Mouse (Mus musculus) A20 (cell line): ENCODE measurements around the gene Chrne.

Experiments used
- DNase-seq: peaks from one replicate; pipeline ENCODE4 v3.0.0-alpha.2; 2011; ENCODE audit warnings: low read depth, low spot score

Gene Chrne

GRCm38 (mm10) chr11:70628431-70628830 is 9.4 kb upstream of the Chrne start:
- DNase-seq, result no peak

GRCm38 (mm10) chr11:70626877-70627276 is 7.9 kb upstream of the Chrne start:
- no peak for DNase-seq

- DNase-seq, result peak; percentile 77
These were observed 6.5 kb upstream of the Chrne start for GRCm38 (mm10) chr11:70625473-70625872.

- DNase-seq, result peak; percentile 34
These were observed 4.2 kb upstream of the Chrne start for GRCm38 (mm10) chr11:70623053-70623742.

GRCm38 (mm10) chr11:70621972-70622814 is 3.2 kb upstream of the Chrne start:
- DNase-seq, result peak; percentile 69

- DNase-seq, result no peak
These were observed 3.4 kb downstream of the Chrne start, which contains the start of gene 4930544D05Rik for GRCm38 (mm10) chr11:70615516-70616093. TSS of gene 4930544D05Rik (plus strand) at chr11:70615848.

GRCm38 (mm10) chr11:70615074-70615473 is 3.9 kb downstream of the Chrne start:
- no peak for DNase-seq

- DNase-seq, result no peak
These were observed 6.5 kb downstream of the Chrne start for GRCm38 (mm10) chr11:70612505-70612904.

- no peak for DNase-seq
These were observed 8.3 kb downstream of the Chrne start for GRCm38 (mm10) chr11:70610752-70611151.

GRCm38 (mm10) chr11:70608381-70609066 is 10.5 kb downstream of the Chrne start:
- peak; percentile 36 for DNase-seq

- no peak for DNase-seq
These were observed 11.4 kb downstream of the Chrne start for GRCm38 (mm10) chr11:70607611-70608010.

- DNase-seq, result no peak
These were observed 12.3 kb downstream of the Chrne start for GRCm38 (mm10) chr11:70606717-70607116.

- DNase-seq, result peak; percentile 71
These were observed 13.9 kb downstream of the Chrne start for GRCm38 (mm10) chr11:70605024-70605566.

- DNase-seq, result peak; percentile 14
These were observed 20.5 kb downstream of the Chrne start for GRCm38 (mm10) chr11:70598451-70598953.

- DNase-seq, result no peak
These were observed 21.7 kb downstream of the Chrne start for GRCm38 (mm10) chr11:70597301-70597700.

GRCm38 (mm10) chr11:70596094-70596493 is 22.9 kb downstream of the Chrne start:
- DNase-seq, result no peak

GRCm38 (mm10) chr11:70595638-70596037 is 23.4 kb downstream of the Chrne start:
- DNase-seq, result no peak

GRCm38 (mm10) chr11:70594253-70594989 is 24.6 kb downstream of the Chrne start:
- DNase-seq, result no peak

- no peak for DNase-seq
These were observed 27.3 kb downstream of the Chrne start for GRCm38 (mm10) chr11:70591733-70592132.

- DNase-seq, result no peak
These were observed 32.1 kb downstream of the Chrne start for GRCm38 (mm10) chr11:70586954-70587353.

- peak; percentile 46 for DNase-seq
These were observed 32.8 kb downstream of the Chrne start for GRCm38 (mm10) chr11:70586261-70586660.
